Mouse (Mus musculus): ENCODE results near the gene Stk10. TPM values are rescaled to one million over a fixed set of nuclear protein-coding genes. Genes with fewer than 3 reads are reported as not detected.
A peak's percentile ranks its signal among the peaks of the same experiment; 100 is the strongest.

Stk10 gene
- polyA plus RNA-seq, 1 experiment from 2014 or later: 2.4 TPM

DNA sequence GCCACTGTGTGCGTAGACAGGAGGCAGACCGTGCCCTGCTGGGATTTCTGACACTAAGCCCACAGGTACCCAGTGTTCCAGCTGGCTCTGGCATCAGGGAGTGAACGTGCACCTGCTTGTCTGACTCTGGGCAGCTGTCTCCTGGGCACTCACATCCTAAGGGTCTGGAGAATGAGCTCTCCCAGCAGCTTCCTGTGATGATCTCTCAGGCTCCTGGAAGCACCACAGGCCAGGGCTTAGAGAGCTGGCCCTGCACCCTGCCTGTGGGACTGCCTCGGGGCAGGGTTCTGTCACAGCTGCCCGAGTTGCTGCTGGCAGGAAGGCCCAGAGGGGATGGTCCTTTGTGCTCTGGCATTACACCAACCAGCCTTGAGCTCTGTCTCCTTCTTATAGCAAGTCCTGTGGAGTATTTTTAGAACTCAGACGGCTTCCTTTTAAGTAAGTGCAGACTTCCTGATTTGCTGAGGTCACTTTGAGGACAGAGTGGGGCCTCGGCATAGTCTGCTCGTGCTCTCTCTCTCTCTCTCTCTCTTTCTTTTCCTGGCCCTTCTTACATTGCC is 86.2 kb downstream of the Stk10 start:
- no peaks in the 10 kb centered on the region for H3K9me3 ChIP-seq (ENCODE audit: control insufficient read depth, low read length)
- H3K9ac ChIP-seq (ENCODE audit: low read length): no peak overlapping the region
- no peaks in the 10 kb centered on the region for H3K27me3 ChIP-seq (ENCODE audit: control insufficient read depth, insufficient read depth, low read length)
- 54% methylated on average over 8 of the region's 8 CpGs for WGBS
- H3K4me2 ChIP-seq (ENCODE audit: low read depth): no peak overlapping the region
- no peaks in the 10 kb centered on the region for H3K36me3 ChIP-seq (ENCODE audit: control insufficient read depth, insufficient read depth, low read length)
- H3K27ac ChIP-seq (ENCODE audit: low read depth, low read length): no peak overlapping the region; the same call in 1 of the 2 replicates
- ATAC-seq (ENCODE audit: insufficient read depth, low FRiP score, low TSS enrichment) (no peak), DNase-seq (ENCODE audit: low spot score) (no peak)
- no peak overlapping the region for H3K4me3 ChIP-seq (ENCODE audit: low read depth, low read length)
- peaks cover 10% of the 10 kb centered on the region; the same call in 1 of the 2 replicates for H3K4me1 ChIP-seq (ENCODE audit: control insufficient read depth, insufficient read depth, low read length)

GRCm38 (mm10) chr11:32619866-32620456 is 86.9 kb downstream of the Stk10 start:
- 79% methylated on average over 6 of the region's 6 CpGs for WGBS
- ATAC-seq (ENCODE audit: insufficient read depth, low FRiP score, low TSS enrichment) (no peak), DNase-seq (ENCODE audit: low spot score) (no peak)
- H3K36me3 ChIP-seq (ENCODE audit: control insufficient read depth, insufficient read depth, low read length): no peaks in the 10 kb centered on the region
- H3K4me3 ChIP-seq (ENCODE audit: low read depth, low read length): no peak overlapping the region
- H3K27ac ChIP-seq (ENCODE audit: low read depth, low read length): no peak overlapping the region
- peaks cover 10% of the 10 kb centered on the region; the same call in 1 of the 2 replicates for H3K4me1 ChIP-seq (ENCODE audit: control insufficient read depth, insufficient read depth, low read length)
- H3K9ac ChIP-seq (ENCODE audit: low read length): no peak overlapping the region
- no peak overlapping the region for H3K4me2 ChIP-seq (ENCODE audit: low read depth)
- no peaks in the 10 kb centered on the region for H3K9me3 ChIP-seq (ENCODE audit: control insufficient read depth, low read length)
- no peaks in the 10 kb centered on the region for H3K27me3 ChIP-seq (ENCODE audit: control insufficient read depth, insufficient read depth, low read length)

GRCm38 (mm10) chr11:32621831-32622478 is 88.8 kb downstream of the Stk10 start:
- ATAC-seq (ENCODE audit: insufficient read depth, low FRiP score, low TSS enrichment): no peak
- WGBS: 88% methylated on average over 12 of the region's 12 CpGs
- Histone ChIP-seq H3K9me3 (ENCODE audit: control insufficient read depth, low read length) (no peaks in the 10 kb centered on the region), H3K27ac (ENCODE audit: low read depth, low read length) (no peak overlapping the region), H3K4me2 (ENCODE audit: low read depth) (no peak overlapping the region), H3K4me3 (ENCODE audit: low read depth, low read length) (no peak overlapping the region), H3K4me1 (ENCODE audit: control insufficient read depth, insufficient read depth, low read length) (peaks cover 10% of the 10 kb centered on the region; the same call in 1 of the 2 replicates), H3K36me3 (ENCODE audit: control insufficient read depth, insufficient read depth, low read length) (no peaks in the 10 kb centered on the region), H3K27me3 (ENCODE audit: control insufficient read depth, insufficient read depth, low read length) (no peaks in the 10 kb centered on the region), H3K9ac (ENCODE audit: low read length) (no peak overlapping the region)
- no peak for DNase-seq (ENCODE audit: low spot score)

GRCm38 (mm10) chr11:32622479-32623190 is 89.5 kb downstream of the Stk10 start:
- no peak overlapping the region for H3K4me3 ChIP-seq (ENCODE audit: low read depth, low read length)
- no peak overlapping the region for H3K9ac ChIP-seq (ENCODE audit: low read length)

DNA sequence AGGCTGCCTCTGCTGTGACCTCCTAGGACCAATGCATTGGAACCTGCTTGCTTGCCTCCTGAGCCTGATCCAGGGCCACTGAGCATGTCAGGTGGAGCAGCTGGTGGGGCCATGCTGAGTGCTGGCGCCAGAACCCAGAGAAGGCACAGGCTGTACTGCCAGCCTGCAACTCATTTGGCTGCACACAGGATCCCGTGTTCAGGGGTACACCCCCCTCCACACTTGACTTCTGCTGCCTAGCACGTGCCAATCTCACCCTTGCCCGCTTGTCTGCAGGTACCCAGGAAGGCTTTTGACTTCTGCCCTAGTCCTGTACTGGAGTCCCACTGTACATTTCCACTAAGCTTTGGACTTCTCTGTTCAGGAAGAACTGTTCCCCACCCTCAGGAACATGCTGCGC is 90.1 kb downstream of the Stk10 start:
- Histone ChIP-seq H3K9ac (ENCODE audit: low read length) (no peak overlapping the region), H3K27ac (ENCODE audit: low read depth, low read length) (no peak overlapping the region), H3K4me1 (ENCODE audit: control insufficient read depth, insufficient read depth, low read length) (peaks cover 10% of the 10 kb centered on the region; the same call in 1 of the 2 replicates), H3K36me3 (ENCODE audit: control insufficient read depth, insufficient read depth, low read length) (no peaks in the 10 kb centered on the region), H3K9me3 (ENCODE audit: control insufficient read depth, low read length) (no peaks in the 10 kb centered on the region), H3K27me3 (ENCODE audit: control insufficient read depth, insufficient read depth, low read length) (no peaks in the 10 kb centered on the region), H3K4me3 (ENCODE audit: low read depth, low read length) (no peak overlapping the region), H3K4me2 (ENCODE audit: low read depth) (no peak overlapping the region)
- 76% methylated on average over 5 of the region's 5 CpGs for WGBS
- no peak for ATAC-seq (ENCODE audit: insufficient read depth, low FRiP score, low TSS enrichment)
- no peak for DNase-seq (ENCODE audit: low spot score)

More at GRCm38 (mm10) chr11:32622479-32623190, 89.5 kb downstream of the Stk10 start:
- no peaks in the 10 kb centered on the region for H3K36me3 ChIP-seq (ENCODE audit: control insufficient read depth, insufficient read depth, low read length)
- no peak overlapping the region for H3K4me2 ChIP-seq (ENCODE audit: low read depth)
- ATAC-seq (ENCODE audit: insufficient read depth, low FRiP score, low TSS enrichment) (no peak), DNase-seq (ENCODE audit: low spot score) (no peak)
- 85% methylated on average over 13 of the region's 13 CpGs for WGBS
- no peaks in the 10 kb centered on the region for H3K9me3 ChIP-seq (ENCODE audit: control insufficient read depth, low read length)
- peaks cover 10% of the 10 kb centered on the region; the same call in 1 of the 2 replicates for H3K4me1 ChIP-seq (ENCODE audit: control insufficient read depth, insufficient read depth, low read length)
- no peaks in the 10 kb centered on the region for H3K27me3 ChIP-seq (ENCODE audit: control insufficient read depth, insufficient read depth, low read length)
- no peak overlapping the region for H3K27ac ChIP-seq (ENCODE audit: low read depth, low read length)

DNA sequence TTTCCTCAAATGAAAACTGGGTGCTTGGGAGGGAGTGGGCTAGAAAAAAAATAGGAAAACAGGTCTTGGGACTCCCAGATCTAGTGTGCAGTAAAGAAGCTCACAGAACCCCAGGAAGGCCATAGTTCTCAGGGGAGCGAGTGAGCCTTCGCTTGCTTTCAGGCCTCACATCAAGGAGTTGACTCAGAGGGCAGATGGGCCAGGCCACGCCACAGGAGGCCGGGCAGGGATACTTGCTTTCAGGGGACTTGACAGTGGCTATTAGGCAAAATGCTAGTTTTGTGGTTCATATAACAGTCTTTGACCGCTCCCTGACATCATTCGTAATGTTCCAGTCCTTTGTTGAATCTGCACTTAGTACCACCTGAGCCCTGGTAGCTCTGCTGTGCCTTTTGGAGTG is 90.8 kb downstream of the Stk10 start:
- no peak for DNase-seq (ENCODE audit: low spot score)
- H3K27me3 ChIP-seq (ENCODE audit: control insufficient read depth, insufficient read depth, low read length): no peaks in the 10 kb centered on the region
- no peak overlapping the region for H3K27ac ChIP-seq (ENCODE audit: low read depth, low read length)
- H3K4me1 ChIP-seq (ENCODE audit: control insufficient read depth, insufficient read depth, low read length): peaks cover 10% of the 10 kb centered on the region; the same call in 1 of the 2 replicates
- no peak for ATAC-seq (ENCODE audit: insufficient read depth, low FRiP score, low TSS enrichment)
- no peaks in the 10 kb centered on the region for H3K9me3 ChIP-seq (ENCODE audit: control insufficient read depth, low read length)
- H3K36me3 ChIP-seq (ENCODE audit: control insufficient read depth, insufficient read depth, low read length): no peaks in the 10 kb centered on the region
- 76% methylated on average over 6 of the region's 6 CpGs for WGBS
- no peak overlapping the region for H3K4me3 ChIP-seq (ENCODE audit: low read depth, low read length)
- H3K4me2 ChIP-seq (ENCODE audit: low read depth): no peak overlapping the region
- H3K9ac ChIP-seq (ENCODE audit: low read length): no peak overlapping the region

DNA sequence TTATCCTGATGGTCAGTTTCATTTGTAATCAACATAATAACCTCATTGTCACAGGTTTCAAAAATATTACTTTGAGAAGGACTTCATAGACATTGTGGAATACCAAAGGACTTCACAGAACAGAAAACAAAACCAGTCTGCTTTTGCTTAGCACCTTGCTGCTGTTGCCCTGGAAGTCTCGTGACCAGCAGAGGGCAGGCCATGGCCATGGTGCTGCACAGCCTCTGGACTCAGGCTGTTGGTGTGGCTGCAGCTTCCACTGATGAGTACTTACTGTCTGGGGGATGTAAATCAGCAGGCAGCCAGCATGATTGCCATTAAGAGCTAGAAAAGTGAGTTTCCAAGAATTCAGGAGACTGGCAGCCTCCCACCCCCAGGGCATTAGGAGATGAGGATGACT is 92.6 kb downstream of the Stk10 start:
- no peak overlapping the region for H3K4me3 ChIP-seq (ENCODE audit: low read depth, low read length)
- no peak overlapping the region for H3K9ac ChIP-seq (ENCODE audit: low read length)
- H3K4me1 ChIP-seq (ENCODE audit: control insufficient read depth, insufficient read depth, low read length): peaks cover 7% of the 10 kb centered on the region; the same call in 1 of the 2 replicates
- peak; percentile 44 for DNase-seq (ENCODE audit: low spot score)
- H3K27ac ChIP-seq (ENCODE audit: low read depth, low read length): no peak overlapping the region
- H3K9me3 ChIP-seq (ENCODE audit: control insufficient read depth, low read length): no peaks in the 10 kb centered on the region
- no peaks in the 10 kb centered on the region for H3K27me3 ChIP-seq (ENCODE audit: control insufficient read depth, insufficient read depth, low read length)
- ATAC-seq (ENCODE audit: insufficient read depth, low FRiP score, low TSS enrichment): no peak
- no peak overlapping the region for H3K4me2 ChIP-seq (ENCODE audit: low read depth)
- H3K36me3 ChIP-seq (ENCODE audit: control insufficient read depth, insufficient read depth, low read length): no peaks in the 10 kb centered on the region
- WGBS: 45% methylated on average over 1 of the region's 1 CpGs

DNA sequence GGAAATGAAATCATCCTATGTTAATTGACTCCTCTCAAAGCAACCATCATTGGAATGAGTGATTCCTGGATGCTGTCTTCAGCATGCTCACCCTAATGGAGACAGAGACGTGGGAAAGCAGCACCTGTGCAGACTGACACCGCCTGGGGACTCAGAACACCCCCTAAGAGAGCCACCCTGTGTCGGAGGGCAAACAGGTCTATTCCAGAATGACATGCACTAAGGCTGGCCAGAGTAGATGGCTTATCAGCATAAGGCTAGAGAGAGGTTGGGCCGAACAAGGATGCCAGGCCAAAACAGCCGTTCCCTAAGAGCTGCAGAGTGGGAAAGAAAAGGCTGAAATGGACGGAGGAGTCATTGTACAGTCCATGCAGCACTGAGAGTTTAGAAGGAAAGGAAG is 93.0 kb downstream of the Stk10 start:
- H3K36me3 ChIP-seq (ENCODE audit: control insufficient read depth, insufficient read depth, low read length): no peaks in the 10 kb centered on the region
- H3K4me3 ChIP-seq (ENCODE audit: low read depth, low read length): no peak overlapping the region
- 87% methylated on average over 6 of the region's 6 CpGs for WGBS
- no peaks in the 10 kb centered on the region for H3K9me3 ChIP-seq (ENCODE audit: control insufficient read depth, low read length)
- H3K4me2 ChIP-seq (ENCODE audit: low read depth): no peak overlapping the region
- ATAC-seq (ENCODE audit: insufficient read depth, low FRiP score, low TSS enrichment) (no peak), DNase-seq (ENCODE audit: low spot score) (no peak)
- no peak overlapping the region for H3K9ac ChIP-seq (ENCODE audit: low read length)
- no peak overlapping the region for H3K27ac ChIP-seq (ENCODE audit: low read depth, low read length)
- H3K4me1 ChIP-seq (ENCODE audit: control insufficient read depth, insufficient read depth, low read length): peaks cover 7% of the 10 kb centered on the region; the same call in 1 of the 2 replicates
- no peaks in the 10 kb centered on the region for H3K27me3 ChIP-seq (ENCODE audit: control insufficient read depth, insufficient read depth, low read length)

Measured in neural tube, embryonic 11.5 days (tissue).